Mouse (Mus musculus) liver, adult 2 months (tissue): ENCODE measurements around the gene Dicer1.

Experiments
- CTCF ChIP-seq: fragments of 200-500 bp; IDR thresholded peaks from 2 replicates; pipeline ENCODE4 v1.5.1; 2011; ENCODE audit warnings: low read depth, low read length, control low read depth
- POLR2A ChIP-seq: fragments of 200-500 bp; IDR thresholded peaks from 2 replicates; pipeline ENCODE4 v1.6.1; 2011; ENCODE audit warnings: low read length, control low read depth; ENCODE audit not compliant: insufficient read depth; ENCODE audit errors: extremely low read depth

DNA sequence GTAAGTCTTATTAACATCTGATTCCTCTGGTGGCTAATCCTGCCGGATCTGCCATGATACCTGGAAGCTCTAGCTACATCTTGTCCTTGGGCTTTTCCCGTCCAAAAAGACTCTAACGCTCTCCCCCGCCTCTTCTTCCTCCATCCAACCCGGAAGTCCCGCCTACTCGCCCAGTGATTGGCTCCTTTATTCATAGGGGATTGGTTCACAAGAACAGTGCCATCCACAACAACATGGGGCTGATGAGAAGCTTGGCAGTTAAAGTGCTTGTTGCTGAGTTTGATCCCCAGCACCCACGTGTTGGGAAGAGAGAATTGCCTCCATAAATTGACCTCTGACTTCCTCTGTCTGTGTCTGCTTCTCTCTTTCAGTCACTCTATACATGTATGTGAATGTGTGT lies 9.7 kb upstream of the Dicer1 start:
- TF ChIP-seq POLR2A (no peak), CTCF (no peak)
